Mouse (Mus musculus) hindbrain, embryonic 13.5 days (tissue): ENCODE results near the gene Pdpr. TPM values are rescaled to one million over a fixed set of nuclear protein-coding genes. Genes with fewer than 3 reads are reported as not detected.

Experiments used
- polyA plus RNA-seq: library from polyadenylated mRNA; unstranded; fragments of >200 nt; fragmentation: Nextera tagmentation; extraction: Ambion mirVana; gene quantifications from 2 replicates; pipeline ENCODE4 v1.2.1, GENCODE M21; 2015

The Pdpr gene
- polyA plus RNA-seq, 1 experiment from 2014 or later = 11.7 TPM

Other genes with a start within 250 kb of the Pdpr start
- gene Cog4, start 248.0 kb upstream of the Pdpr start, polyA plus RNA-seq = 71.9 and 77.8 TPM in 2 replicates
- gene Sf3b3, start 247.8 kb upstream of the Pdpr start, polyA plus RNA-seq = 106 and 109 TPM in 2 replicates
- 7.5 and 8.4 TPM in 2 replicates for gene Fuk, start 192.1 kb upstream of the Pdpr start, polyA plus RNA-seq
- 21.0 and 23.0 TPM in 2 replicates for gene St3gal2, start 174.7 kb upstream of the Pdpr start, polyA plus RNA-seq
- 11.5 and 11.6 TPM in 2 replicates for gene Ddx19a, start 96.8 kb upstream of the Pdpr start, polyA plus RNA-seq
- 7.6 and 7.9 TPM in 2 replicates for gene Ddx19b, start 62.9 kb upstream of the Pdpr start, polyA plus RNA-seq
- gene Aars, start 61.5 kb upstream of the Pdpr start, polyA plus RNA-seq = 67.7 and 70.4 TPM in 2 replicates
- not detected in 2 replicates for gene Exosc6, start 38.3 kb upstream of the Pdpr start, polyA plus RNA-seq
- gene Clec18a, start 2.2 kb upstream of the Pdpr start, polyA plus RNA-seq = 0.97 and 1.4 TPM in 2 replicates
- gene Glg1, start 164.6 kb downstream of the Pdpr start, polyA plus RNA-seq = 66.7 and 68.6 TPM in 2 replicates
- 26.8 and 29.0 TPM in 2 replicates for gene Rfwd3, start 205.6 kb downstream of the Pdpr start, polyA plus RNA-seq
- 0.22 and 0.78 TPM in 2 replicates for gene Mlkl, start 243.5 kb downstream of the Pdpr start, polyA plus RNA-seq